Mouse (Mus musculus): ENCODE measurements around the gene Surf4.
A peak's percentile ranks its signal among the peaks of the same experiment; 100 is the strongest.
"Not testable (repeated sequence)": the region's sequence is repeated elsewhere in the genome, so short reads cannot be mapped to it uniquely, and the experiment has no call there.

Gene Surf4

GRCm38 (mm10) chr2:26902467-26903220, 31.1 kb downstream of the Surf4 start, which contains the start of gene Surf6:
Gene Surf6, minus strand, starts transcription at chr2:26902879.
- DNase-seq (ENCODE audit: low read depth, low spot score) = peak; percentile 92

- DNase-seq (ENCODE audit: low read depth, low spot score) = no peak
These were observed 31.8 kb downstream of the Surf4 start for GRCm38 (mm10) chr2:26901834-26902400.

GRCm38 (mm10) chr2:26900731-26901130, 33.0 kb downstream of the Surf4 start:
- no peak for DNase-seq (ENCODE audit: low read depth, low spot score)

- no peak for DNase-seq (ENCODE audit: low read depth, low spot score)
These were observed 37.8 kb downstream of the Surf4 start for GRCm38 (mm10) chr2:26895898-26896297.

- not testable (repeated sequence) for DNase-seq (ENCODE audit: low read depth, low spot score)
These were observed 47.6 kb downstream of the Surf4 start for GRCm38 (mm10) chr2:26886170-26886569.

GRCm38 (mm10) chr2:26885541-26885940, 48.2 kb downstream of the Surf4 start:
- not testable (repeated sequence) for DNase-seq (ENCODE audit: low read depth, low spot score)

- DNase-seq (ENCODE audit: low read depth, low spot score) = no peak
These were observed 55.2 kb downstream of the Surf4 start for GRCm38 (mm10) chr2:26878571-26878970.

GRCm38 (mm10) chr2:26870666-26871065, 63.1 kb downstream of the Surf4 start:
- no peak for DNase-seq (ENCODE audit: low read depth, low spot score)
